Mouse (Mus musculus) left cerebral cortex, adult 9 months (tissue): Measurements from ENCODE around the gene 4933414I15Rik.

Experiments
- DNase-seq, 2 experiments: peaks; one replicate each; pipeline ENCODE4 v3.0.0; 2022; ENCODE audit warnings: low spot score in 2 of 2

Gene 4933414I15Rik

DNA sequence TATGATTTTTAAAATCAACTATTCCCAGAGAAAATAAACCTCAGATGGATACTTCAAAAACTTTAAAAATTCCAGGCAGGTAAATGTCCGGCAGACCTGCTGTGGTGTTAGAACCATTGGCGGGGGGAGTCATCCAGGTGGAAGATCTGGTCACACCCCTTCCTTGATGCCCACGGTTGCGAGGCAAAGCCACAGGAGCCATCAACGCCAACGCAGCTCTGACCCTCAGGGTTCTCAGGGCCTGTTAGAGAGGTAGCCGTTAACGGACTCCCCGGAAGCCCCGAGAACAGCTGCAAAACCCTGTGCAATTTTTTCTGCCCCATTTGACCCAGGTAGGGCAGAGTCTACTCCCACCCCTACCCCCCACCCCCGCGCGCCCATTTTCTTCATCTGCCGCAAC is at the start of gene 4933414I15Rik:
Gene 4933414I15Rik (minus strand): TSS at position 260 of the 400 bp plus-strand sequence.
- DNase-seq: no peak

DNA sequence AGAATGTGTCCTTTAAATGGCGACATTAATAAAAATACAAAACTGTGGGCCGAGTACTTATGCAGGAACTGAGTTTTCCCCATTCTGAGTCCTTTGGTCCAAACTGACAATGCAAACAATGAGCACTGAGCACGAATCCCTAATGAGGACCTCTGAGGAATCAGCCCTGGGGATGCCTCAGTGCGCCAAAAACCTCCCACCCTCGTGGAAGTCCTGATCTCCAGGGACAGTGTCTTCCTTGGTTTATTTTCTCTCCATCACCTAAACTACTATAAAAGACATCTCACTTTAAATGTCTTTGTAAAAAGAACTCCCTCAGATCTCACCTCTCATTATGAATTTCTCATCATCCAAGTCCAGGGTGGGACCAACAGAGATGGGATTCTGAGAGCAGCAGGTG is 38.1 kb upstream of the 4933414I15Rik start, which contains the start of gene Olfr1377:
Gene Olfr1377 (plus strand): TSS at position 301 of the 400 bp plus-strand sequence.
- DNase-seq: no peak

- no peak for DNase-seq
These were observed 33.7 kb upstream of the 4933414I15Rik start for GRCm38 (mm10) chr11:50977216-50977615.

GRCm38 (mm10) chr11:50966230-50966629 is 22.7 kb upstream of the 4933414I15Rik start, which contains the start of gene Olfr1378:
Gene Olfr1378 (plus strand): TSS chr11:50966530.
- no peak for DNase-seq

- no peak for DNase-seq
These were observed 21.3 kb upstream of the 4933414I15Rik start for GRCm38 (mm10) chr11:50964886-50965285.

GRCm38 (mm10) chr11:50953665-50954064 is 10.1 kb upstream of the 4933414I15Rik start, which contains the start of gene Prop1:
Gene Prop1 (minus strand): TSS chr11:50953765.
- DNase-seq: no peak

DNA sequence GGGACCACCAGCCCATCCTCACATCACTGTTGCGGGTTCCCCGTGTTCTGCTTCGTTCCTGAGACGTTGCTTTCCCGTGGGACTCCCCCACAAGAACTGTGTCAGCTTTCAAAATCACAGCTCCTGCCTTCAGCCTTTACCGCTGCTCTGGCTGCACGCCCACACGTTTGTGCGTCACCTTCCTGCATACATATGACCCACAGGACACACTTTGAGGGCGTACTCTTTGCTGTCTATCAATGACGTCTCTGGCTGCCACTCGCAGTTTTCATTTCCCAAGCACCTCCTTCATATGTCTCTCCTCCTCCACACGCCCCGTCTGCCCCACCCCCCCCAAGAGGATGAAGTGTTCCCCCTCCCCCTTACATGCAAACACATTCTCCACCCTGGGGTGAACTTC is 8.7 kb upstream of the 4933414I15Rik start:
- DNase-seq: peak; percentile 20 to 52

GRCm38 (mm10) chr11:50942386-50942785 is 1.2 kb downstream of the 4933414I15Rik start:
- DNase-seq: no peak

GRCm38 (mm10) chr11:50939621-50940366 is 3.8 kb downstream of the 4933414I15Rik start:
- DNase-seq: peak in 1 of 2 experiments; percentile 38

DNA sequence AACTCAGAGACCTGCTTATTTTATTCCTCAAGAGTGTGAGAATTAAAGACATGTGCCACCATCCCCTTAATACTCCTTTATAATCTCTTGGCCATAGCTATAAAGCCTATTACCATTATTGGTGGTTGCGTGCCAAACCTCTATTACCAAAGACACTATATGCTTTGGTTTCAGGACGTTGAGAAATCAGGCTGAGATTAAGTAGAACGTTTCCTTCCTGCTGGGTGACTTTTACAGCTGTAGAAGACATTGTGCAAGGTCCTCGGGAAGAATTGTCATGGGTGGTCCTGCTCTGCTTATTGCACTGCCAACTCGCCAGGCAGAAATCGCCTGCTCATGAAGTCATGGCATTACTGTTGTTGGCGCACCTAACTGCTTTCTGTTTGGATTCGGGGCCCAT is 5.1 kb downstream of the 4933414I15Rik start:
- no peak for DNase-seq

GRCm38 (mm10) chr11:50932040-50932439 is 11.5 kb downstream of the 4933414I15Rik start:
- DNase-seq: no peak

- DNase-seq: peak; percentile 77 to 90
These were observed 12.1 kb downstream of the 4933414I15Rik start, which contains the start of gene Zfp354b for GRCm38 (mm10) chr11:50931451-50931866. Gene Zfp354b (minus strand): TSS chr11:50931633.

GRCm38 (mm10) chr11:50931021-50931420 is 12.5 kb downstream of the 4933414I15Rik start:
- no peak for DNase-seq

GRCm38 (mm10) chr11:50930469-50931014 is 13.0 kb downstream of the 4933414I15Rik start:
- DNase-seq: no peak

- peak; percentile 78 to 95 for DNase-seq
These were observed 27.8 kb downstream of the 4933414I15Rik start, which contains the start of gene Zfp2 for GRCm38 (mm10) chr11:50915671-50916320. Gene Zfp2 (minus strand): TSS chr11:50916165.

DNA sequence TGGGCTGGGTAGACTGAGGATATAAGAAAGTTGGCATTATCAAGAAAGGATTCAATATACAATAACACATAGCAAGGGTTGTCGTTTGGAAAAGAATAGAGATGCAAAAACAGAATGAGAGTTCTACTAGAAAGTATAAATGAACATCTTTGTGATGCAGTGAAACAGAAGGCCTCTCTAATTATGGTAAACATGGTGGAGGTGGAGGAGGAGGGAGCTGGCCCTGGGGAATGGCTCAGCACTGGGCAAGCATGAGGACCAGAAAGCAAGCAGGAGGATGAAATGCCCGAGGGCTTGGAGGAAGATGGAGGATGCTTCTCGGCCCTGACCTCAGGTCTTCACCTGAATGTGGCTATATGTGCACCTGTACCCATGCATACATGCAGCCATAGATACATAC is 29.1 kb downstream of the 4933414I15Rik start:
- DNase-seq: no peak

- no peak for DNase-seq
These were observed 30.3 kb downstream of the 4933414I15Rik start for GRCm38 (mm10) chr11:50913301-50913700.

DNA sequence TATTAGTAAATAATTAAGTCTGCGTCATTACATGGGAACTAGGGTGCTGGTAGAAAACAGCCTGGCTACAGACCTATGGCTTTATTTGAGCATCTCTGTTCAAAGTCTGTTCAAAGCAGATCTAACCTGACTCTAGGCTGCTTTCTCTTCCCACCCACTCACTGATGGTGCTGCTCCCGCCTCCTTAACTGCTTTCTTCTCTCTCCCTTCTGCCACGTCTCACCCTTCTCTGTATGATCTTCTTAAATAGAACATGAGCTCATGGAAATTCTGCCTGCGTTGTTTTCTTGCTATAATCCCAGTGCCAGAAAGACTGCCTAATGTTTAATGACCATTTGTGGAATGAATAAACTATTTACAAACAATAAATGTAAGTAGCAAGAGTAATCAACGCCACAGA is 35.4 kb downstream of the 4933414I15Rik start:
- peak in 1 of 2 experiments; percentile 48 for DNase-seq

DNA sequence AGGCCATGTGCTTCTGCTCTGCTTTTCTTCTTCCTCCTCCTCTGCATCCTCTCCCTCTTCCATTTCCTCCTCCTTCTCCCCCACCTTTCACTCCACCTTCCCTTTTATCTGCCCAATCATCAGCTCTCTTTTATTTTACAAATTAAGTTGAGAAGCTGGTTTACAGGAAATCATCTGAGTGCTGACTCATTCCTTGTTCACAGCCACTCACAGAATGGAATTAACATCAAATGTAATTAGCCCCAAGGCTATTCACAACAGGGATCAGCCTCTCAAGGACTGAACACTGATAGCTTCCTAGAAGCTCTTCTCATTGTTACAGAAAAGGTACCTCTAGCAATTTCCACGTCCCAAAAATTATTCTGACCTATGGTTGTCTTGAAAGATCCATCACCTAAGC is 46.2 kb downstream of the 4933414I15Rik start:
- DNase-seq: no peak

- DNase-seq: no peak
These were observed 51.1 kb downstream of the 4933414I15Rik start for GRCm38 (mm10) chr11:50892441-50892840.
